Mouse (Mus musculus) liver, postnatal 0 days (tissue): ENCODE measurements around the gene Pycr2.

Source experiments
- CTCF ChIP-seq: sonication (generic); IDR thresholded peaks from 2 replicates; pipeline ENCODE4 v1.5.1; 2016; ENCODE audit warnings: antibody characterized with exemption, low read depth
- EP300 ChIP-seq: IDR thresholded peaks from 2 replicates; pipeline ENCODE4 v1.6.1; 2016; ENCODE audit warnings: antibody characterized with exemption, low read depth, mild to moderate bottlenecking

GRCm38 (mm10) chr1:180905307-180905706, 1.2 kb downstream of the Pycr2 start:
- TF ChIP-seq EP300 (no peak), CTCF (no peak)
